Mouse (Mus musculus): ENCODE data around the gene Ksr1. TPM values are rescaled to one million over a fixed set of nuclear protein-coding genes. Genes with fewer than 3 reads are reported as not detected.
A peak's percentile ranks its signal among the peaks of the same experiment; 100 is the strongest.

Ksr1 gene
- total RNA-seq, 2 experiments from 2014 or later: 7.2 to 8.7 TPM

- ATAC-seq (replicated peaks; ENCODE audit: poor library complexity): no peak
Measured at GRCm38 (mm10) chr11:79096673-79097072, 49.5 kb downstream of the Ksr1 start.

- no peak for ATAC-seq (replicated peaks; ENCODE audit: poor library complexity)
Measured at GRCm38 (mm10) chr11:79095713-79096112, 50.5 kb downstream of the Ksr1 start.

GRCm38 (mm10) chr11:79094727-79095126, 51.5 kb downstream of the Ksr1 start:
- no peak for ATAC-seq (replicated peaks; ENCODE audit: poor library complexity)

GRCm38 (mm10) chr11:79093986-79094695, 52.1 kb downstream of the Ksr1 start:
- no peak for ATAC-seq (replicated peaks; ENCODE audit: poor library complexity)

- ATAC-seq (replicated peaks; ENCODE audit: poor library complexity): no peak
Measured at GRCm38 (mm10) chr11:79093386-79093906, 52.8 kb downstream of the Ksr1 start.

GRCm38 (mm10) chr11:79092802-79093201, 53.4 kb downstream of the Ksr1 start:
- ATAC-seq (replicated peaks; ENCODE audit: poor library complexity): 0 out of 2 replicates have a peak, but pooled peaks have one; percentile 18

- ATAC-seq (replicated peaks; ENCODE audit: poor library complexity): no peak
Measured at GRCm38 (mm10) chr11:79092245-79092644, 54.0 kb downstream of the Ksr1 start.

- no peak for ATAC-seq (replicated peaks; ENCODE audit: poor library complexity)
Measured at GRCm38 (mm10) chr11:79089756-79090155, 56.5 kb downstream of the Ksr1 start.

GRCm38 (mm10) chr11:79089027-79089426, 57.2 kb downstream of the Ksr1 start:
- ATAC-seq (replicated peaks; ENCODE audit: poor library complexity): no peak

GRCm38 (mm10) chr11:79088325-79088724, 57.9 kb downstream of the Ksr1 start:
- peak; percentile 49 for ATAC-seq (replicated peaks; ENCODE audit: poor library complexity)

- peak; percentile 63 for ATAC-seq (replicated peaks; ENCODE audit: poor library complexity)
Measured at GRCm38 (mm10) chr11:79087731-79088311, 58.4 kb downstream of the Ksr1 start.

- ATAC-seq (replicated peaks; ENCODE audit: poor library complexity): peak; percentile 70
Measured at GRCm38 (mm10) chr11:79086787-79087186, 59.4 kb downstream of the Ksr1 start.

GRCm38 (mm10) chr11:79085059-79085458, 61.1 kb downstream of the Ksr1 start:
- ATAC-seq (replicated peaks; ENCODE audit: poor library complexity): no peak

- ATAC-seq (replicated peaks; ENCODE audit: poor library complexity): no peak
Measured at GRCm38 (mm10) chr11:79083018-79083441, 63.2 kb downstream of the Ksr1 start.

- ATAC-seq (replicated peaks; ENCODE audit: poor library complexity): 0 out of 2 replicates have a peak, but pooled peaks have one; percentile 5
Measured at GRCm38 (mm10) chr11:79080965-79081891, 65.0 kb downstream of the Ksr1 start.

GRCm38 (mm10) chr11:79080081-79080480, 66.1 kb downstream of the Ksr1 start:
- no peak for ATAC-seq (replicated peaks; ENCODE audit: poor library complexity)

GRCm38 (mm10) chr11:79076484-79076883, 69.7 kb downstream of the Ksr1 start:
- ATAC-seq (replicated peaks; ENCODE audit: poor library complexity): peak; percentile 79

- ATAC-seq (replicated peaks; ENCODE audit: poor library complexity): no peak
Measured at GRCm38 (mm10) chr11:79075044-79075443, 71.2 kb downstream of the Ksr1 start.

GRCm38 (mm10) chr11:79074611-79075010, 71.6 kb downstream of the Ksr1 start:
- ATAC-seq (replicated peaks; ENCODE audit: poor library complexity): no peak

- ATAC-seq (replicated peaks; ENCODE audit: poor library complexity): no peak
Measured at GRCm38 (mm10) chr11:79073583-79073982, 72.6 kb downstream of the Ksr1 start.

GRCm38 (mm10) chr11:79072108-79072507, 74.1 kb downstream of the Ksr1 start:
- no peak for ATAC-seq (replicated peaks; ENCODE audit: poor library complexity)

Measured in megakaryocyte progenitor cell, adult 5-6 weeks (primary cell).